Mouse (Mus musculus): ENCODE data around the gene Nfia. TPM values are rescaled to one million over a fixed set of nuclear protein-coding genes. Genes with fewer than 3 reads are reported as not detected.

Nfia gene
- total RNA-seq, 2 experiments from 2014 or later = 69.5 to 70.1 TPM

DNA sequence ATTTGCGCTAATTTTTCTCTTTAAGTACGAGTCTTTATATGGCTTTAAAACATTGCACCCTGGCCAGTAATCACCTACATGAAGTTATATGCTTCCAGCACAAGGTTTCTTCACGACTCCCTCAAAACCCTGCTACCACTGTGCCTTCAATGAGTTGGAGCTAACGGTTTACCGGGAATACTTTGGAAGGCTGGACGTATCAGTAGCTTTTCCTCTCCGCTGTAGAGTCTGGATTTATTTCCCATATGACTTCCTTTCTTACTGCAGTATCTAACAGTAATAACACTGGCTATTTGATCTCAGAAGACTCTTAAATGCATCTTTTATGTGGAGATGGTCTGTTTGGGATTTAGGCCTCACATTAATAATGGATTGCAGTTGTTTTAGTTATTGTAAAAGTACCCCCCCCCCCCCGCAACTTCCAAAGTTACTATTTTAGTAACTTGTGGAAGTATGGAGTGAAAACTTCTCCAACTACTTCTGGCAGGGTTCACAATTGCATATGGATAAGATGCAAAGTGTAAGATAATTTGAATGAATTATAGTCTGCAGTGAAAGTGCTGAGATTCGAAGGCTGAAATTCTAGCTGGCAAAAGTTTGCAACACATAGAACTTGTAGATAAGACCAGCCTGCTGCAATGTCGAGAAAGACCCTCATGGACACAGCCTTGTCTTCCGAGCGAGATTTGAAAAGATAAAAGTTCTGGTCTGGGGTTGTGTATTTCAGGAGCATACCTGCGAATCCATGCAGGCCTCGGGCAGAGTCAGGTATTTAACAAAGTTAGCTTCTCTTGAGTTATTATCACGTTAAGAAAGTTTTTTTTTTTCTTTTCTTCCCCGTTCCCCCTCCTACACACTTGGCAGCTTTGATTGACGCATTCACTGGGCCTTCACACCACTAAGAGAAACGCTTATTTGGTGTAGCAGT is 6.7 kb downstream of the Nfia start:
- no peak for DNase-seq
- intact Hi-C loops (cut with DNase I; ENCODE audit: low total_unique reads) = loop anchor here (5.0 to 10.0 kb wide), 2 partner anchors 86 to 223 kb away; no protein-coding TSS in a partner anchor

DNA sequence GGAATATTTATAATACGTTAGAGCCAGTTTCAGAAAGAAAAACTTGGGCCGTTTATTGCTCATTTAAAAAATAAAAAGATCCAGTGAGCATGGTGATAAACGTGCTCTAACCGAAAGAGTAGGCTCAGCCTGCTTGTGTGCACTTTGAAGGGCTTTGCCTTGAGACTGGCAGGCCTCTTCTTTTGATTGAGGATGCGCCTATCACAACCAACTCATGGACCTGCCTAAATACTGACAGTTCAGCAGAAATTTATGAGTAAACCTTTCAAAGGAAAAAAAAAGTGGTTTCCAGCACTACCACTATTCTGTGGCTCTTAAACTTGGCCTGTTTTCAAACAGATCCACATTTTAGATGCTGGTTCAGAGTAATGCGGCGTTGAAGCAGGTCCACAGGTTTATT is 7.5 kb downstream of the Nfia start:
- intact Hi-C loops (cut with DNase I; ENCODE audit: low total_unique reads) = no loop called here

DNA sequence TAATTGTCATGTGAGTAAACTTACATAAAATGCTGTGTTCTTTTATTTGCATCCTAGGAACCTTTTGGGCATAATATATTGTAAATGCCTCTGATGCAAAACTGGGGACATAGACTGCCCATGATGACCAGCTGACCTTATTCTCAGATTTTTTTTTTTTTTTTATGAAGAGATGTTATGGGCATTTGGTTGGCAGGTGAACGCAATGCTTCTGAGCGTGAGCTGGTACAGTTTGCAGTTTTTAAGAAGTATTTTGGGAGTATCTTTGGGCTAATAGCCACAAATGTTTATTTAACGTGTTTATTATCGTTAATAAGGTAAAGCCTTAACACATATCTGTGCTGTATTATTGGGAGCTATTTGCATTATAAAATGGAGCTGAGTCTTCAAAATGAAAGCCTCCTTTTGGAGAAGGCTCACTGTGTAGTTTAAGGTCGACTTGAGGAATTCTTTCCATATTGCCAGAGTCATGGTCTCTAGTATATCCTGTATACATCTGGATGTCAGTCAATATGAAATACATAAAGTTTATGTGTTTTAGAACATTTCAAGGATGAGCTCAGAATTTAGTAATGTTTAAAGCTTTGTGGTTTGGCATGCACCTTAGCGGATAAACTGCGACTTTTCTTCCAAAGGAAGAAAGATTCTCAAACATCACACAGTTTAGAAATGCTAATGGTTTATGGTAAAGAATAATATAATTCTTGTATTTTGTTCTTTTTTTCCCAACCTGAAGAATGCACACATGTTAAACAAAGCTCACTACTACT is 8.3 kb downstream of the Nfia start:
- DNase-seq = no peak
- intact Hi-C loops (cut with DNase I; ENCODE audit: low total_unique reads) = no loop called here

More for the DNA sequence above, 7.5 kb downstream of the Nfia start:
- no peak for DNase-seq

GRCm38 (mm10) chr4:97782069-97782468 is 9.5 kb downstream of the Nfia start:
- intact Hi-C loops (cut with DNase I; ENCODE audit: low total_unique reads) = no loop called here
- DNase-seq = no peak

DNA sequence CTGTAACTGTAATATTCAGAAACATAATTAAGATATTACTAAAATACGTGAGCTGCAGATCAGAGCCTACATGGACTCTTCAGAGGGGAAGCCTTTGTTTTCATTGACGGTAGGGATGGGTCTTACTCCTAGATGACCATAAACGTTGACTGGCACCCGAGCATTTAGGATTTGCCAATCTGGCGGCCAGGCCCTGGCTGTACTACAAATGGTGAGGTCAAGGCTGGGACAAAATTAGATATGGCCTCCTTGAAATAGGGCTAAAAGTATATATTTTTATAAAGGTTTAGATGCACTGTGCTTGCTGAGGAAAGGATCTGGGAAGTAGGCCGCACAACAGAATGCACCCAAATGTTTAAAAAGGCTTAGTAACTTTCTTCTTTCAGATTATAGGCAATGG is 10.0 kb downstream of the Nfia start:
- no peak for DNase-seq
- intact Hi-C loops (cut with DNase I; ENCODE audit: low total_unique reads) = no loop called here

GRCm38 (mm10) chr4:97783073-97783879 is 10.7 kb downstream of the Nfia start:
- intact Hi-C loops (cut with DNase I; ENCODE audit: low total_unique reads) = no loop called here
- no peak for DNase-seq

DNA sequence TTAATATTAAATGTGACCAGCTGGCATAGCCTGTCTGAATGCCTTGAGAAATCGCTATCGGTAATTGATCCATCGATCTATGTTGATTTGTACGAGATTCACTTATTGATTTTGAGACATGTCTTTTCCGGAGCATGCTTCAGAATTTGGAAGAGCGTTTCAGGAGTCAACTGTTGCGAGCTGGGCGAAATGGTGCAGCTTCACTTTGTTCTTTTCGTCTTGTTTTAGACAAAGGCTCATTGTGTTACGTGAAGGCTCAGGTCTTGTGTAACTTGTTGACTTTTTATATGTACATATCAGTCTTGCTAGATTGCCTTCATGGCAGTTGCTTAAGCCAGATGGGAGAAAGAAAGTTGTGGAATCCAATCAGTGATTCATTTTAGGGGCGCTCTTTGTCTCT is 11.7 kb downstream of the Nfia start:
- intact Hi-C loops (cut with DNase I; ENCODE audit: low total_unique reads) = no loop called here
- no peak for DNase-seq

- DNase-seq = no peak
- intact Hi-C loops (cut with DNase I; ENCODE audit: low total_unique reads) = no loop called here
Observed at GRCm38 (mm10) chr4:97785547-97786271, 13.2 kb downstream of the Nfia start.

DNA sequence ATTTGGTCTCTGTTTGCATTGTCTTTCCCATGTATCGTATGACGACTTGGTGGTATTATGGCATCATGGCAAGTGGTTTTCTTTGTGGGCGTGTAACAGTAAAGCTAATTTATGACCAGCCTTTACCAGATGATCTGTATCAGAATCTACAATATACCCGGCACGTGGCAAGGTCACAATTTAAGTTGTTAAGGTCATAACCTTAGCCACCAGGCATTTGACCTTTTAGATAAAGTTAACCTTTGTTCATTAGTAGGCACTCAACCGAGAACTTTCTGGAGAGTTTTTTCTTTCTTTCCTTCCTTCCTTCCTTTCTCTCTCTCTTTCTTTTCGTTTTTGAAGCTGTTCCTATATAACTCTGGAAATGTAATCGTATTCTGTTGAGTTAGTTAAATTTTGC is 14.0 kb downstream of the Nfia start:
- intact Hi-C loops (cut with DNase I; ENCODE audit: low total_unique reads) = no loop called here
- no peak for DNase-seq

- no peak for DNase-seq
- intact Hi-C loops (cut with DNase I; ENCODE audit: low total_unique reads) = no loop called here
Observed at GRCm38 (mm10) chr4:97787515-97787914, 15.0 kb downstream of the Nfia start.

DNA sequence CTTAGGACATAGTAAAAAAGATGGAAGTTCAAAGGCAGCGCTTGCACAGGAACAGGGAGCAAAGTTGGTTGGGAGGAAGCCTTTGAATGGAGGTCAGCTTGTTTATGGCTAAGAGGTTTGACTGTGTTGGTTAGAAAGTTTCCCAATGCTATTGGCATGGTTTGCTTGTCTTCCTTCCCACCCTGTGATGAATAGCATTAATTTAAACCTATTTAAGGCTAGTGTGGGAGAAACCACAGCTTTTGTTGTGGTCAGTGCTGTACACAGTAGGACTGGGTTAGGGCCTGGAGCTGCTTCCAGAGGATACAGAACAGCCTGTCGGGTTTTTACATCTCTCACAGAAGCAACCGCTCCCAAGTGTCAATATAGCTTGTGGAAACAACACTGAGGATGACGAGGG is 16.0 kb downstream of the Nfia start:
- no peak for DNase-seq
- intact Hi-C loops (cut with DNase I; ENCODE audit: low total_unique reads) = no loop called here

DNA sequence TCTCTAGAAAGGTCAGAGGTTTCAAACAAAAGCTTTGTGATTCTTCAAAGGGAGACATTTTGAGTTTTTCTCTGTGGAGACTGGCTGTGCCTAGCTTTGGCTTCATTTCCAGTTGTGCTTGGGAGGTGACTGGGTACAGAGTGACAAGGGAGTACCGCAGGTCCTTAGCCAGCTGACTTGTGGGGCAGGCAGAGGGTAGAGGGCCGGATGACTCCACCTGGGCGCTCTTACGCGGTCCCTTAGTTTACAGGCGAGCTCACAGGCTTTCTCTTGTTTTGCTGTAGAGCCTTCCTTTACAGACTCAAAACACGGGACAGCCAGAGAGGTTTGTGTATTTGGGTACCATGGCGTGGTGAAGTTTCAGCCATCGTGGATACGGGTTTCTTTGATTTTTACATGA is 21.4 kb downstream of the Nfia start:
- intact Hi-C loops (cut with DNase I; ENCODE audit: low total_unique reads) = loop anchor here (10.0 kb wide), 1 partner anchor 51 kb away; no protein-coding TSS in a partner anchor
- no peak for DNase-seq

DNA sequence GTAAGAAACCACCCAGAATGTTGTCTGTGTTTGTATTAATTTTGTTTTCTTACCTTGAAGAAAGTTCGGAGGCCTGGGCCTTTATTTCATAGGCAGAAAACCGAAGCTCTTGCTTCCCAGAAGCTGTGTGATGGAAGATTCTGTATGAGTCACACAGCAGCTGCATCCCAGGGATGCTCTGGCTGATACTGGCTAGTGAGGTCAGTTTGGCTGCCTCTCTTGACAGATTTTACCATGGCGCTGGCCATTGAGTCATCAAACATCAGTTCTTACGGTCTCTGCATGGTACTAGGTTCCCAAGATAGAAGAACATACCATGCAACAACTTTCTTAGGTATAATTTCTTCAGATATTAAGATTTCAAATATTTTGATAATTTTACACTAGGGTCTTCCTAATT is 22.3 kb downstream of the Nfia start:
- DNase-seq = peak; percentile 48
- intact Hi-C loops (cut with DNase I; ENCODE audit: low total_unique reads) = loop anchor here (10.0 kb wide), 1 partner anchor 50 kb away; no protein-coding TSS in a partner anchor

- intact Hi-C loops (cut with DNase I; ENCODE audit: low total_unique reads) = loop anchor here (10.0 kb wide), 1 partner anchor 49 kb away; no protein-coding TSS in a partner anchor
- DNase-seq = no peak
Observed at GRCm38 (mm10) chr4:97795957-97796356, 23.4 kb downstream of the Nfia start.

DNA sequence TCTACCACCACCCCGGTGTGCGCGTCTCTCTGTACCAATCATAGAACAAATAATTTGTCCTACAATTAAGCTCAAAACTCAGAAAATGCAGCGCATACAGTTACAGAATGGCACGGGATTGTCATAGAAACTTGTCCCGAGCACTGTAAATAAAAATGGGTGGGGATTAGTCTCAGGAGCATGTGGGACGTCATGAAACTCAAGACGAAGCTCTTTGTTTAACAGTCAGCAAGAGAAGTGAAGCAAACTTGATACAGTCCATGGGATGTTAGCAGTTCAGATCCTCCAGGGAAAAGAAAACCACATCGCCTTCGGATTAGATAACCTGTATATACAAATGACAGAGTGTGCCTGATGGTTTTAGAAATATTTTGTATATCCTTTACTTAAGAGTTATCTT is 24.0 kb downstream of the Nfia start:
- no peak for DNase-seq
- intact Hi-C loops (cut with DNase I; ENCODE audit: low total_unique reads) = loop anchor here (10.0 kb wide), 1 partner anchor 48 kb away; no protein-coding TSS in a partner anchor

GRCm38 (mm10) chr4:97803791-97804190 is 31.3 kb downstream of the Nfia start:
- intact Hi-C loops (cut with DNase I; ENCODE audit: low total_unique reads) = no loop called here
- DNase-seq = no peak

DNA sequence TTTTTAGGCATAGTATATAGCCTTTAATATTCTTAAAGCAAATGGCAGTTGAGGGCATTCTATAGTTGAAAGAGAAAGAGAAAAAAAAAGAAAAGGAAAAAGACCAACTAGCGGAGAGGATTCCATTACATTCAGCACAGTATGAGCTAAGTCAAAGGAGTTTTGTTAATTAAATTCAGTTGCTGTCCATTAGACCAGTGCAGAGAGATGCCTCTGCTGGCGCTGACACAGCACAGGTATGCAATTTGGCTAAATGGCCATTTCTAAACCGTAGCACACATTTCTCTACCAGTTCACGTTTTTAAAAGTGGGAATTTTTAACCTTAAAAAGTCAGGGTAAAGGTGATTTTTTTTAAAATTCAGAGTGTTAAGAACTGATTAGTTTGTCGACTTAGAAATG is 32.1 kb downstream of the Nfia start:
- no peak for DNase-seq
- intact Hi-C loops (cut with DNase I; ENCODE audit: low total_unique reads) = no loop called here

GRCm38 (mm10) chr4:97805255-97805654 is 32.7 kb downstream of the Nfia start:
- no peak for DNase-seq
- intact Hi-C loops (cut with DNase I; ENCODE audit: low total_unique reads) = no loop called here
